Mouse (Mus musculus) ES-Bruce4 (cell line): ENCODE data around the gene Bnip1.

ENCODE experiments used
- CTCF ChIP-seq: IDR thresholded peaks from one replicate; pipeline ENCODE4 v1.8.1; 2011; ENCODE audit warnings: low read depth, low read length
- POLR2A ChIP-seq: IDR thresholded peaks from one replicate; pipeline ENCODE4 v1.8.1; 2011; ENCODE audit warnings: low read length; ENCODE audit not compliant: insufficient read depth

- TF ChIP-seq CTCF (no peak), POLR2A (no peak)
These were observed 9.7 kb downstream of the Bnip1 start for GRCm38 (mm10) chr17:26790269-26791214.
